8 mouse cellular contexts compared by ENCODE assay signal in genomic region chr10:28073991-28074652, GRCm38 (mm10). TPM values are rescaled to one million over a fixed set of nuclear protein-coding genes. Genes with fewer than 3 reads are reported as not detected.
DNase-seq lines count a peak whose midpoint lies in the region; ATAC-seq and TF ChIP-seq lines count a peak whose summit lies in the region.

No protein-coding gene starts in this region.

- no peaks in the 10 kb centered on the region for H3K36me3 ChIP-seq in heart, embryonic 16.5 days (ENCODE audit: control insufficient read depth, insufficient read depth)

- WGBS in heart, embryonic 16.5 days, result under 1% methylated on average over 25 of the region's 26 CpGs

- peak overlapping the region; percentile 92 for H3K9ac ChIP-seq in heart, embryonic 16.5 days (ENCODE audit: low read length)

- H3K27ac ChIP-seq in heart, embryonic 16.5 days (ENCODE audit: low read length), result peak overlapping the region; percentile 90
- H3K27ac ChIP-seq in left cerebral cortex, adult 2 months, result peak overlapping the region; percentile 91

- peak overlapping the region; percentile 88 for H3K4me3 ChIP-seq in heart, embryonic 16.5 days (ENCODE audit: low read length)
- H3K4me3 ChIP-seq in left cerebral cortex, adult 2 months, result peak overlapping the region; percentile 91

- intact Hi-C loops in left cerebral cortex, adult 2 months (cut with DNase I), result loop anchor here (5.0 to 10.0 kb wide), 3 partner anchors 391 to 1073 kb away; no protein-coding TSS in a partner anchor

- peak; percentile 35 for ATAC-seq in heart, embryonic 16.5 days (replicated peaks; ENCODE audit: extremely low read depth, insufficient read depth, low FRiP score)
- no peak for ATAC-seq in monocyte, adult 5-6 weeks (replicated peaks; ENCODE audit: insufficient number of reproducible peaks, low FRiP score, low TSS enrichment, poor library complexity, severe bottlenecking)

- peak overlapping the region; percentile 81 for H3K4me2 ChIP-seq in heart, embryonic 16.5 days (ENCODE audit: low read depth, low read length)

- H3K27me3 ChIP-seq in heart, embryonic 16.5 days (ENCODE audit: control insufficient read depth, insufficient read depth, low read length), result no peaks in the 10 kb centered on the region

- no peak; the same call in 1 of the 2 replicates for TF ChIP-seq CTCF in left cerebral cortex, adult 2 months (IDR thresholded peaks at IDR 0.05)

- DNase-seq in layer of hippocampus, adult 11-12 months (ENCODE audit: low spot score), result peak; percentile 51
- DNase-seq in layer of hippocampus, adult 9-10 months (ENCODE audit: low spot score), result no peak
- peak; percentile 61 for DNase-seq in embryo, embryonic 11 days
- peak in 1 of 2 experiments; percentile 20 for DNase-seq in left cerebral cortex, adult 2 months (ENCODE audit: extremely low spot score in 1 of 2, low spot score in 2 of 2)
- peak; percentile 58 for DNase-seq in mesoderm, embryonic 11.5 days (ENCODE audit: low read depth, low spot score)
- DNase-seq in urinary bladder, postnatal 36 days (ENCODE audit: low spot score in 2 of 2), result peak; percentile 7 to 19

- H3K4me1 ChIP-seq in heart, embryonic 16.5 days (ENCODE audit: control insufficient read depth, insufficient read depth, low read length), result peaks cover 16% of the 10 kb centered on the region

- no peaks in the 10 kb centered on the region for H3K9me3 ChIP-seq in heart, embryonic 16.5 days (replicated peaks; ENCODE audit: control insufficient read depth, low read length)

RNA-seq across cellular contexts. Expression of gene Ptprk, which starts 0.5 kb away (rescaled TPM):
- polyA plus RNA-seq in heart, embryonic 16.5 days (2015; fragmentation: Nextera tagmentation; extraction: Ambion mirVana), result 40.1 and 42.5 TPM in 2 replicates
- 10 to 100 TPM; 82.2 to 85.5 TPM for total RNA-seq in left cerebral cortex, adult 2 months (2021)
- total RNA-seq in monocyte, adult 5-6 weeks (2017), result 0.68 TPM in 1 of 3 replicates, not detected in the others

Comparison
In these comparisons a context has a peak if more than half of its experiments do, and no peak if none do; other contexts are left out.
1. RNA of gene Ptprk, which starts 0.5 kb away (total RNA-seq): 82.2 to 85.5 TPM in left cerebral cortex, adult 2 months; 0.68 TPM in monocyte, adult 5-6 weeks; every median in the first group is over 10 times any median in the second.